Mouse (Mus musculus): ENCODE results near the gene Kcnk10. TPM values are rescaled to one million over a fixed set of nuclear protein-coding genes. Genes with fewer than 3 reads are reported as not detected.

The Kcnk10 gene
- polyA plus RNA-seq, 1 experiment: 24.0 TPM

GRCm38 (mm10) chr12:98421340-98421739, 156.8 kb downstream of the Kcnk10 start:
- no peak for DNase-seq
- TF ChIP-seq POLR2A (IDR thresholded peaks at IDR 0.05; ENCODE audit: borderline replicate concordance, insufficient read depth, low read length) (no peak), CTCF (IDR thresholded peaks at IDR 0.05; ENCODE audit: borderline replicate concordance, insufficient read depth, low read depth, low read length) (no peak)
- no peak overlapping the region for H3K27ac ChIP-seq (ENCODE audit: insufficient read depth, low read length)
- H3K27me3 ChIP-seq (ENCODE audit: control insufficient read depth, insufficient read depth, low read length): no peaks in the 10 kb centered on the region; the same call in 1 of the 2 replicates
- no peak overlapping the region for H3K4me3 ChIP-seq (replicated peaks; ENCODE audit: insufficient read depth, low read depth, low read length)
- WGBS: 92% methylated on average over 7 of the region's 7 CpGs
- H3K4me1 ChIP-seq (ENCODE audit: control insufficient read depth, insufficient read depth, low read length): peaks cover 4% of the 10 kb centered on the region; the same call in 1 of the 2 replicates

GRCm38 (mm10) chr12:98419849-98420248, 158.3 kb downstream of the Kcnk10 start:
- TF ChIP-seq CTCF (IDR thresholded peaks at IDR 0.05; ENCODE audit: borderline replicate concordance, insufficient read depth, low read depth, low read length) (no peak), POLR2A (IDR thresholded peaks at IDR 0.05; ENCODE audit: borderline replicate concordance, insufficient read depth, low read length) (no peak)
- 59% methylated on average over 6 of the region's 6 CpGs for WGBS
- no peaks in the 10 kb centered on the region for H3K4me1 ChIP-seq (ENCODE audit: control insufficient read depth, insufficient read depth, low read length)

GRCm38 (mm10) chr12:98409580-98409979, 168.5 kb downstream of the Kcnk10 start:
- no peak overlapping the region for H3K4me3 ChIP-seq (replicated peaks; ENCODE audit: insufficient read depth, low read depth, low read length)
- TF ChIP-seq POLR2A (IDR thresholded peaks at IDR 0.05; ENCODE audit: borderline replicate concordance, insufficient read depth, low read length): no peak
- peak; percentile 36; the same call in 1 of the 2 replicates for TF ChIP-seq CTCF (IDR thresholded peaks at IDR 0.05; ENCODE audit: borderline replicate concordance, insufficient read depth, low read depth, low read length)
- WGBS: 49% methylated on average over 2 of the region's 2 CpGs
- peak in 1 of 2 experiments; percentile 51 for DNase-seq
- H3K4me1 ChIP-seq (ENCODE audit: control insufficient read depth, insufficient read depth, low read length): no peaks in the 10 kb centered on the region; the same call in 1 of the 2 replicates
- H3K27ac ChIP-seq (ENCODE audit: insufficient read depth, low read length): no peak overlapping the region
- H3K27me3 ChIP-seq (ENCODE audit: control insufficient read depth, insufficient read depth, low read length): no peaks in the 10 kb centered on the region

More at GRCm38 (mm10) chr12:98419849-98420248, 158.3 kb downstream of the Kcnk10 start:
- Histone ChIP-seq H3K4me3 (replicated peaks; ENCODE audit: insufficient read depth, low read depth, low read length) (no peak overlapping the region), H3K27me3 (ENCODE audit: control insufficient read depth, insufficient read depth, low read length) (no peaks in the 10 kb centered on the region; the same call in 1 of the 2 replicates), H3K27ac (ENCODE audit: insufficient read depth, low read length) (no peak overlapping the region)
- DNase-seq: no peak

GRCm38 (mm10) chr12:98406598-98406997, 171.5 kb downstream of the Kcnk10 start:
- DNase-seq: no peak
- H3K4me1 ChIP-seq (ENCODE audit: control insufficient read depth, insufficient read depth, low read length): no peaks in the 10 kb centered on the region
- no peaks in the 10 kb centered on the region for H3K27me3 ChIP-seq (ENCODE audit: control insufficient read depth, insufficient read depth, low read length)
- no peak overlapping the region for H3K27ac ChIP-seq (ENCODE audit: insufficient read depth, low read length)
- TF ChIP-seq CTCF (IDR thresholded peaks at IDR 0.05; ENCODE audit: borderline replicate concordance, insufficient read depth, low read depth, low read length) (no peak), POLR2A (IDR thresholded peaks at IDR 0.05; ENCODE audit: borderline replicate concordance, insufficient read depth, low read length) (no peak)
- no peak overlapping the region for H3K4me3 ChIP-seq (replicated peaks; ENCODE audit: insufficient read depth, low read depth, low read length)
- 51% methylated on average over 1 of the region's 1 CpGs for WGBS

GRCm38 (mm10) chr12:98406076-98406475, 172.0 kb downstream of the Kcnk10 start:
- H3K4me1 ChIP-seq (ENCODE audit: control insufficient read depth, insufficient read depth, low read length): no peaks in the 10 kb centered on the region
- DNase-seq: no peak
- no peak overlapping the region for H3K27ac ChIP-seq (ENCODE audit: insufficient read depth, low read length)
- no peaks in the 10 kb centered on the region for H3K27me3 ChIP-seq (ENCODE audit: control insufficient read depth, insufficient read depth, low read length)
- no peak overlapping the region for H3K4me3 ChIP-seq (replicated peaks; ENCODE audit: insufficient read depth, low read depth, low read length)
- TF ChIP-seq CTCF (IDR thresholded peaks at IDR 0.05; ENCODE audit: borderline replicate concordance, insufficient read depth, low read depth, low read length): no peak
- TF ChIP-seq POLR2A (IDR thresholded peaks at IDR 0.05; ENCODE audit: borderline replicate concordance, insufficient read depth, low read length): no peak
- 72% methylated on average over 4 of the region's 4 CpGs for WGBS

GRCm38 (mm10) chr12:98396586-98396985, 181.5 kb downstream of the Kcnk10 start:
- Histone ChIP-seq H3K4me1 (ENCODE audit: control insufficient read depth, insufficient read depth, low read length) (no peaks in the 10 kb centered on the region), H3K27me3 (ENCODE audit: control insufficient read depth, insufficient read depth, low read length) (no peaks in the 10 kb centered on the region), H3K27ac (ENCODE audit: insufficient read depth, low read length) (no peak overlapping the region), H3K4me3 (replicated peaks; ENCODE audit: insufficient read depth, low read depth, low read length) (no peak overlapping the region)
- TF ChIP-seq POLR2A (IDR thresholded peaks at IDR 0.05; ENCODE audit: borderline replicate concordance, insufficient read depth, low read length) (no peak), CTCF (IDR thresholded peaks at IDR 0.05; ENCODE audit: borderline replicate concordance, insufficient read depth, low read depth, low read length) (no peak)
- no peak for DNase-seq
- WGBS: 67% methylated on average over 4 of the region's 4 CpGs

GRCm38 (mm10) chr12:98394115-98394514, 184.0 kb downstream of the Kcnk10 start:
- no peak for DNase-seq
- TF ChIP-seq CTCF (IDR thresholded peaks at IDR 0.05; ENCODE audit: borderline replicate concordance, insufficient read depth, low read depth, low read length) (no peak), POLR2A (IDR thresholded peaks at IDR 0.05; ENCODE audit: borderline replicate concordance, insufficient read depth, low read length) (no peak)
- H3K4me3 ChIP-seq (replicated peaks; ENCODE audit: insufficient read depth, low read depth, low read length): no peak overlapping the region
- no peaks in the 10 kb centered on the region for H3K27me3 ChIP-seq (ENCODE audit: control insufficient read depth, insufficient read depth, low read length)
- WGBS: 93% methylated on average over 5 of the region's 5 CpGs
- no peaks in the 10 kb centered on the region for H3K4me1 ChIP-seq (ENCODE audit: control insufficient read depth, insufficient read depth, low read length)
- H3K27ac ChIP-seq (ENCODE audit: insufficient read depth, low read length): no peak overlapping the region

GRCm38 (mm10) chr12:98391347-98391746, 186.8 kb downstream of the Kcnk10 start:
- H3K4me3 ChIP-seq (replicated peaks; ENCODE audit: insufficient read depth, low read depth, low read length): no peak overlapping the region
- TF ChIP-seq CTCF (IDR thresholded peaks at IDR 0.05; ENCODE audit: borderline replicate concordance, insufficient read depth, low read depth, low read length): no peak
- TF ChIP-seq POLR2A (IDR thresholded peaks at IDR 0.05; ENCODE audit: borderline replicate concordance, insufficient read depth, low read length): no peak
- DNase-seq: no peak
- H3K27me3 ChIP-seq (ENCODE audit: control insufficient read depth, insufficient read depth, low read length): no peaks in the 10 kb centered on the region
- no peak overlapping the region for H3K27ac ChIP-seq (ENCODE audit: insufficient read depth, low read length)
- no peaks in the 10 kb centered on the region for H3K4me1 ChIP-seq (ENCODE audit: control insufficient read depth, insufficient read depth, low read length)
- 83% methylated on average over 5 of the region's 5 CpGs for WGBS
